Mouse (Mus musculus): ENCODE results near the gene Hspb7. TPM values are rescaled to one million over a fixed set of nuclear protein-coding genes. Genes with fewer than 3 reads are reported as not detected.

Hspb7 gene
- 100 to 1,000 TPM; 198 to 366 TPM for total RNA-seq (2021)
- long read RNA-seq, experiment 1, transcript Hspb7-201 (3 exons, 2,769 nt), result major isoform, 23 of 57 reads
- long read RNA-seq, experiment 1, partial matches to known transcripts, result 3 of 57 reads
- long read RNA-seq, experiment 1, other reads (novel, unspliced or antisense), result 31 of 57 reads
- long read RNA-seq, experiment 2, transcript Hspb7-201 (3 exons, 2,769 nt), result major isoform, 45 of 110 reads
- long read RNA-seq, experiment 2, partial matches to known transcripts, result 2 of 110 reads
- long read RNA-seq, experiment 2, other reads (novel, unspliced or antisense), result 63 of 110 reads

DNA sequence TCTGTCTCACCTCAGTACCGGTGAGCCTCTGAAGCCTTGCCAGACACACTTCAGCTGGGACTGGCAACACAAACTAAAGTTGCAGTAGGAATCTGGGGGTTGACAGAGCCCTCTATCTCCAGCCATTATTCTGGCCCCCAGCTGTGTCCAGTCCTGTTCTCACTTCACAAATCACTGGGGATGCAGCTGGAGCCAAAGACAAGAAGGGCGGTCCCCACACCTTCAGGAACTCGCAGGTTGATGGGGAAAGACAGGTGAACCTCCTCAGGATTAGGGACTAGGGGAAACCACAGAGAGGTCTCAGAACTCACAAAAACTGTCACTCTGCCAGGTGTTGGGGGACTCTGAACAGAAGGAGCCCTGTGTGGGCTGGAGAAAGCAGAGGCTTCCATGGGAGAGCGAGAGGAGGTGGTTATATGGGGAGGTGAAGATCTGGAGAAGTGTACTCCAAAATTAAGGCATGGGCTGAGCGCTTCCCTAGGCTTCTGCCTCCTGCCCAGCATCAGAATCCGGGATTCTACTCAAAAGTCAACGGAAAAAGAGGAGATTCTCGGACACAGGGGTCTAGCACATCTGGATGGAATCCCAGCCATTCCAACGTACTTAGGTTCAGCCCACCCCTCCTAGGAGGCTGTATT, at the start of gene Hspb7:
TSS of gene Hspb7 (plus strand) at position 588 of the 638 bp plus-strand sequence.
- intact Hi-C loops (cut with DNase I), result no loop called here
- DNase-seq, result no peak

DNA sequence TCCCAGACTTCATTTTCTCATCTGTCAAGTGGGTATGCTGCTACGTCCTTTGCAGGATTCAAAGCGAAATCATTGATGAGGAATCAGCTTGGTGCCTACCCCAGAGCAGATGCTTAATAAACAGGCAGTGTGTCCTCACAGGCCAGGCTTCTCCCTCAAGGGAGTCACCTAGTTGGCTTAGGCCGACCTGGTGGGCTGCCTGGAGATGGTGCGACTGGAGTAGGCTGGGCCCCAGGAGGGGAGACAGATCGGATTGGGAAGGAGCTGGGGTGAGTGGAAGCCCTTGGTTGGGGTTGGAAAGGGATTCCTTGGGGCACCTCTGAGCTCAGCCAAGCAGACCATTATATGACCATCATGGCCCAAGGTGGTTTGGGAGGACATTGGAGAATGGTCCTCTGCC, 48.2 kb upstream of the Hspb7 start:
- intact Hi-C loops (cut with DNase I), result no loop called here
- DNase-seq, result no peak

DNA sequence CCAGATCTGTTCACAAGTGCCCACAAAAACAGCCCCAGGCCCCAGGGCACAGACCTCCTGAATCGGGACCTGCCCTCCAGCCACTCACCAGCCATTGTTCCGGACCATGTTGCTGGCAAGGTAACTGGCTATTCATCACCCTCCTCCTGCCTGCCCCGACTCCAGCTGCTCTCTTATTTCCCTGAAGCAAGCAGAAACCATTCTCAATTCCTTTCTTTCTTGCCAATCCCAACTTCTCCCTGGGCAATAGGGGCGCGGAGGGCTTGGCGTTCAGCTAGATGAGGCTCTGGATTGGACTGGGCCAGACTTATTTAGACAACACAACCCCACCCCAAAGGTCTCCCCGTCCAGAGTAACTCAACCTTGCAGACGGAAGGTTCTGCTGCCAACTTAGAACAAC, 40.9 kb upstream of the Hspb7 start:
- no peak for DNase-seq
- intact Hi-C loops (cut with DNase I), result no loop called here

DNA sequence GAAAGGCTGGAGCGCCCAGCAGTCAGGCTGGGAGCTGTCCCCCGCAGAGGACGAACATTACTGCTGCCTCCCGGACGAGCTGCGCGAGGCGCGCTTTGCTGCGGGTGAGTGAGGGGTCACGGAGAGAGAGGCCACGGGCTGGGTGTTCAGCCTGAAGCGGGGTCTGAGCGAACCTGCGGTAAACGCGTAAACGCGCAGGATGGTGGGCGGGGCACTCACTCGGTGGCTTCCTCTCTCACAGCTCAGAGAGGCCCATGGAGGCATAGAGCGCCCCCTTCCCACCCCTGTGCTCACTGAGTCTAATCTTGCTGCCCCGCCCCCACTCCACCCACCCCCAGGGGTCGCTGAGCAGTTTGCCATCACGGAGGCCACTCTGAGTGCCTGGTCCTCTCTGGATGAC, 38.2 kb upstream of the Hspb7 start:
- intact Hi-C loops (cut with DNase I), result no loop called here
- no peak for DNase-seq

DNA sequence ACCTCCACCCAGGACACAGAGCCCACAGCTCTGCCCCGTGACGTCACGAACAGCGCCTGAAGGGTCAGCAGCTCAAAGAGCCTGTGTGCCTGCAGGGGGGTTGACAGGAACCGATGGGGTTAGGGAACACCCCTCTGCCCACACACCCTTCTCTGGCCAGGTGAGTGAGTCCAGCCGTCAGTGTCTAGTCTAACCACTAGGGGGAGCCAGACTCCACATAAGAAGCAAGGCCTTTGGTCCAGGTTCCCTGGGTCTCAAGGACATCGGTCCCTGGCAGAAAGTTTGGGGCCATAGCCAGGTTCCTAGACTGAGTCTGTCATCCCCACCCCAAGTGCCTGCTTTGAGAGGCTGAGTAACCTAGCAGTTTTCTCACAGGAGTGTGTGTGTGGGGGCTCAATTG, 35.3 kb upstream of the Hspb7 start:
- intact Hi-C loops (cut with DNase I), result loop anchor here (5.0 kb wide), 1 partner anchor 192 kb away; no protein-coding TSS in a partner anchor
- DNase-seq, result no peak

DNA sequence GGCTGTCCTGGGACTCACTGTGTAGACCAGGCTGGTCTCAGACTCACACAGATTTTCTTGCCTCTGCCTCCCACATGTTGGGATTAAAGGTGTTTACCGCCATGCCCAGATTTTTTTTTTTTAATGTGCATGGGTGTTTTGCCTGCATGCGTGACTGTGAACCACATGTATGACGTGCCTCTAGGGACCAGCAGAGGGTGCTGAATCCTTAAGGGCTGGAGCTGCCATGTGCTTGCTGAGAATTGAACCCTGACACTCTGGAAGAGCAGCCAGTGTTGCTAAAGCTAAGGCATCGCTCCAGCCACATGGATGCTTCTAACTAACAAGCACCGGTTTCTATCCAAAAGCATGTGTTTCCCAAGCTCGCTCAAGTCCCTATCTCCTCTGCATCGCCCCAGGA, 34.4 kb upstream of the Hspb7 start:
- no peak for DNase-seq
- intact Hi-C loops (cut with DNase I), result loop anchor here (5.0 kb wide), 1 partner anchor 191 kb away; no protein-coding TSS in a partner anchor

DNA sequence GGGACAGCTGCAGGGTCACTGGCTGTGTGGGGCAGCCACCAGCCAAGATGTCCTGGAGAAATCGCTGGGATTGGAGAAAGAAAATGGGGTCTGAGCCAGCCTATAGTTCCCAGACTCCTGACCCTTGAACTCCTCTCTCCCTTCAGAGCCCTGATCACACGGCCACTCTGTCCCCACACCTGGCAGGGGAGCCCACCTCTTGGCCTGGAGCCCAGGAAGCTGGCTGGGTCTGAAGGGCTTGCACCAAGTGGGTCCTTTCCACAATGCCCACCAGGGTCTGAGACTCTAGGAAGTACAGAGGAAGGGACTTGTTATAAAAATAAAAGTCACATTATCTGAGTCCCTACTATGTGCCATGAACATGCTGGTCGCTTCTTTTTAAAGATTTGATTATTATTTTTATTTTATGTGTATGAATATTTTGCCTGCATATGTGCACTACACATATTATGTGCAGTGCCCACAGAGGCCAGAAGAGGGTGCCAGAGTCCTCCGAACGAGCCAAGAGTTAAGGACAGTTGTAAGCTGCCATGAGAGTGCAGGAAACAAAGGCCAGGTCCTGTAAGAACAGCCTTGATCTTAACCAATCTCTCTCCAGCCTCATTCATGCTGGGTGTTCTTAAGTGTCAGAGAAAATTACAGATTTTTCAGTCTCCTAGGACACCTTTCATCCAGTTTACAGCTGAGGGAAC, 33.3 kb upstream of the Hspb7 start:
- DNase-seq, result peak; percentile 46 to 65

DNA sequence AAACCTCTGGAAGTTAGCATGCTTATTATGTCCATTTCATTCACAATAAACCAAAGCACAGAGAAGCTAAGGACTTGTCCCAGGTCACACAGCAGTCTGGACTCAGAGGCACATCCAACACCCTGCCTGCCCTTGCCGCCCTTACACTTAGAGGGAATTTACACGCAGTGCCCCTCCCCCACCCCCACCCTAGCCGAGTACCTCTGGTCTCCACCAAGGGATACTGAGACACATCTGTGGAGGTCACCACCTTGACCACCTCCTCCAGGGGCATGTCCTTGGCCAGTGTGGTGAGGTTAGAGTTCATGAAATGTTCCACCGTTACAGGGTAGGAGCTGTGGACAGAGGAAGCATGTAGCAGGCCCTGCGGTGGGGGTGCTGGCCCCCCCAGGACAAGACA, 32.6 kb upstream of the Hspb7 start:
- no peak for DNase-seq
- intact Hi-C loops (cut with DNase I), result loop anchor here (5.0 kb wide), 1 partner anchor 189 kb away; no protein-coding TSS in a partner anchor

More for the DNA sequence above, 33.3 kb upstream of the Hspb7 start:
- intact Hi-C loops (cut with DNase I), result loop anchor here (5.0 kb wide), 1 partner anchor 190 kb away; no protein-coding TSS in a partner anchor

DNA sequence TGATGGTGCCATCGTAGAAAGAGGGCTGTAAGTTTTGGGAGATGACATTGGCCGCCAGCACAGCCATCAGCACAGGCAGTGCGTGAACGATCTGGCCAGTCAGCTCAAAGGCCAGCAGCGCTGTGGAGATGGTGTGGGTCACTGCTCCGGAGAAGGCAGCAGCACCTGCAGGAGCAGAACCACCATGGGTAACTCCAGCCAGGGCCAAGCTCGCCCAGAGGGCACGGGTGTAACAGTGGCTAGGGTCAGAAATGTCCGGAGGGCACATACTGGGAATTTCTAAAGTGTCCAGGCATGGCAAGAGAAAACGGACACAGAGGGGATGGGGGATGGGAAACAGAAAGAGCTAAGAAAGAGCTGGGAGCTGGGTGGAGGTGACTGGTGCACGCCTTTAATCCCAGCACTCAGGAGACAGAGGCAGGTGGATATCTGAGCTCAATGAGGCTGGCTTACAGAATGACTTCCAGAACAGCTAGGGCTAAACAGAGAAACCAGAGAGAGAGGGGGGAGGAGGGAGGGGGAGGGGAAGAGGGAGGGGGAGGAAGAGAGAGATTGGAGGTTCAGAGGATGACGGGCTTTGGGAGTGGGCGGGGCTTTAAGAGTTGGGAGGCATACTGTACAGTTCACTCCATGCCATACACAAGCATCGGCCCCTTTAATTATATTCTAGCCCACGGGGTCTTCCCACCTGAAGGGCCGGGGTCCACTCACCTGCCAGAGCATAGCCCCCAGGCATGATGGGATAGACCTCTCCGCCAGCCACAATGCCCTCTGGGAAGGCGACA, 31.0 kb upstream of the Hspb7 start:
- intact Hi-C loops (cut with DNase I), result loop anchor here (5.0 kb wide), 1 partner anchor 188 kb away; no protein-coding TSS in a partner anchor

DNA sequence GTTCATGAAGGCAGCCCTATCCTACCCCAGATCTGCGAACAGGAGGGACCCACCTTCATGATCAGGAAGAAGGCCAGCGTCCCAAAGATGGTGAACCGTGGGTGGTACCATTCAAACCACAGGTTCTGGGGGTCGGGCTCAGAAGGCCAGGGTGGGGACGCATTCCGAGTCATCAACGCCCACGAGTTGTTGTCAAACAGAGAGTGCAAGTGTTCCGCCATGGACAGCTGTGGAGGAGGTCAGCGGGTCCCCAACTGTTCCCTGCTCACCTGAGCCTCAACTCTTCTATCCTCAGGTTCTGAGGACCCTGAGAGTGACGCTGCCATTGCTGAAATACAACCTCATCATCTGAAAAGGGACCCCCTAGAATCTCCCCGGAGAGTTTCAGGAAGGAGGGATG, 29.3 kb upstream of the Hspb7 start:
- DNase-seq, result no peak
- intact Hi-C loops (cut with DNase I), result no loop called here

More for the DNA sequence above, 31.0 kb upstream of the Hspb7 start:
- no peak for DNase-seq

DNA sequence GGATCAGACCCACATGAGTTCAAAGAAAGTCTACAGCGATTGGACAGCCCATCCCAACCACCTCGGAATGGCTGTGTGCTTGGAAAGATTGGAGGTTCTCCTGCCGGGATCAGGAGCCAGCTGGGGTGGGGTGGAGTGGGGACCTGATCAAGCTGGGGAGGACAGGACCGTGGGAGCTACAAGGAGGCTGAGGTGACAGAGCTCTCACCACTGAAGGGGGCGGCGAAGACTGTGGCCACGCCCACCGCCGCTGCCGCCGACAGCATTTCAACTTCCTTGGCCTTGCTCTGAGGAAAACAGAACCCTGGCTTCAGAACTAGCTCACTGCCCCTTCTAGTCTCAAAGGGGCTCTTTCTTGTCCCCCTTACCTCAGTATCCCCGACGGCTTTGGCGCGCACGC, 25.8 kb upstream of the Hspb7 start:
- intact Hi-C loops (cut with DNase I), result no loop called here
- DNase-seq, result no peak

DNA sequence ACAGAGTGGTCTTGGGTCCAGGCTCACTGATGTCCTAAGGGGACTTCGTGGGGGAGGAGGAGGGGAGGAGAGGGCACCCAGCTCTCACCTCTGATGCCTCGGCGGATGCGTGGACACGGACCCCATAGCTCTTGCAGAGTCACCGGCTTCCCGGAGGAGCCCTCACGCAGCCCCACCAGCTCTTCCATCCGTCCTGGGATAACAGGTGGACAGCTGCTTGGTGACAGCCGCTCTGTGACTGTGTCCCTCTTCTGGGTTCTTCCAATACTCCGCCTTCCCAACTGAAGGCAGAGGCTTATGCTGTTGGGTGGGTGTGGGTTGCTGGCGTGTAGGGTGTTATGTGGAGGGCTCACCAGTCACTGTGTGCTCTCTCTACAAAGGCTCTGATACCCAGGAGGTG, 22.7 kb upstream of the Hspb7 start:
- intact Hi-C loops (cut with DNase I), result no loop called here
- DNase-seq, result no peak

DNA sequence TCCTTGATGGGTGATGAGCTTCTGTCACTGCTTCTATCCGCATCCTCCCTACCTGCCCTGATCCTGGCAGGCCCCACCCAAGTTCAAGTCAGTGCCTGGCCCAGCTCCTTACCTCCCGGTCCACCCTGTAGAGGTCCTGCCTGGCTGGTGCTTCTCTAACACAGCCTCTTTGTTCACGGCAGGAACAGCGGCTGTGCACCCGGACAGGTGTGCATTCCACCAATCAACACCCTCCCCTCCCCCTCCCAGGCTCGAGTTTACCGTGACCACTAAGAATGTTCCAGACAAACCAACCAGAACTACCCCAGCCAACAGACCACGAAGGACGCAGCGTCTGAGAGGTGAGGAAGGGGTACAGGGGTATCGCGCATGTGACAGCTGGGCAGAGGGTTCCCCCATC, 22.0 kb upstream of the Hspb7 start, which contains the start of gene Clcnka:
TSS of gene Clcnka (minus strand) at position 180 of the 400 bp plus-strand sequence.
- intact Hi-C loops (cut with DNase I), result no loop called here

DNA sequence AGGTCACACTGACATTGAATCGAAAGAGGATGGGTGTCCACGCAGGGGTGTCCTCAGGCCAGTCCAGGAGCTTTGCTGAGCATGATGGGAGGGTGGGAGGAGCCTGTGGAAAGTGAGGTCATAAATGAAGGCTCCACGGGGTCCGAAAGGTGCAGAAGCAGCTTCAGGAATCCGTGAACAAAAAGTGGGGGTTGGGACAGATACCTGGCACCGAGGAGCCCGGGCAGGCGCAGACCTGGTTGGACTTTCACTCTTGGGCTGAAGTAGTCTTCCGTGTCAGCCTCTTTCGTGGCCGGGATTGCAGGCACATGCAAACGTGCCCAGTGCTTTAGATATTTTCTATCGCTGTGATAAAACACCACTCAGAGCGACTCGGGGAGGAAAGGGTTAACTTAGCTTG, 20.4 kb upstream of the Hspb7 start:
- intact Hi-C loops (cut with DNase I), result loop anchor here (5.0 kb wide), 1 partner anchor 162 kb away; no protein-coding TSS in a partner anchor
- no peak for DNase-seq

More for the DNA sequence above, 22.0 kb upstream of the Hspb7 start, which contains the start of gene Clcnka:
- DNase-seq, result no peak

DNA sequence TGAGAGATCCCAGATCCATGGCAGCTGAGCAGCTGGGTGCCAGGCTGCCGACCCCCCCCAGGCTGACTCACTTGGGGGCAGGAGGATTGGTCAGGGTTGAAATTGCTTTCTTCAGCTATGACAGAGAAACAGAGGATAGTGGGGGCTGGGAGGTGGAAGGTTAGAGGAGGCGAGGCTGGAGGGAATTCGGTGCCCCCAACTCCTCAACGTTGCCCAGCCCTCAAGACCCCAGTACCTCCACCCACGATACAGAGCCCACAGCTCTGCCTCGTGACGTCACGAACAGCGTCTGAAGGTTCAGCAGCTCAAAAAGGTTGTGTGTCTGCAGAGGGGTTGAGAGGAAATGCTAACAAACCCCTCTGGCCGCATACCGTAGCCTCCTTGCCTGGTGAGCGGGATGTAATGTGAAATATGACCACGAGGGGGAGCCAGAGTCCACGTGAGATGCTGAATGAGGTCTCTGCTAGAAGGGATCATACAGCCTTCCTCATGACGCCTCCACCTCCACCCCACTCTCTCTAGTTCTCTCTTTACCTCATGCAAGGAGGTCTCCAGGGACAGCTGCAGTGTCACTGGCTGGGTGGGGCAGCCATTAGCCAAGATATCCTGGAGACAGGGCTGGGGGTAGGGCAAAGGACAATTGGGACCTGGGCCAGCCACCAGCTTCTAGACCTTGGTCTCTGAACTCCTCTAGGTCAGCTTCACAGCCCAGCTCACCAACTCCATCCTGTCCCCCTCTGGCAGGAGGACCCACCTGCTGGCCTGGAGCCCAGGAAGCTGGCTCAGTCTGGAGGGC, 15.9 kb upstream of the Hspb7 start:
- intact Hi-C loops (cut with DNase I), result loop anchor here (2.0 to 5.0 kb wide), 3 partner anchors 26 to 170 kb away; no protein-coding TSS in a partner anchor
- peak; percentile 81 to 86 for DNase-seq

DNA sequence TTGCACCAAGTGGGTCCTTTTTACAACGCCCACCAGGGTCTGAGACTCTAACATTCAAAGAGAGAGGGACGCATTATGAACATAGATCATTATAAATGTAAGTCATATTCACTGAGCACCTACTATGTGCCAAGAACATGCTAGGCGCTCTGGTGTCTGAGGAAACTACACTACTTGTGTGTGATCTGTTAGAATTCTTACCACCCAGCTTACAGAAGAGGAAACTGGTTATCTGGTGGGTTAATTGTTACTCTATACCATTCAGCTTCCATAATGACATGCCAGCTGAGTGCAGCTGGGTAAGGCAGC, 15.3 kb upstream of the Hspb7 start:
- no peak for DNase-seq
- intact Hi-C loops (cut with DNase I), result loop anchor here (2.0 kb wide), 2 partner anchors 26 to 170 kb away; no protein-coding TSS in a partner anchor

DNA sequence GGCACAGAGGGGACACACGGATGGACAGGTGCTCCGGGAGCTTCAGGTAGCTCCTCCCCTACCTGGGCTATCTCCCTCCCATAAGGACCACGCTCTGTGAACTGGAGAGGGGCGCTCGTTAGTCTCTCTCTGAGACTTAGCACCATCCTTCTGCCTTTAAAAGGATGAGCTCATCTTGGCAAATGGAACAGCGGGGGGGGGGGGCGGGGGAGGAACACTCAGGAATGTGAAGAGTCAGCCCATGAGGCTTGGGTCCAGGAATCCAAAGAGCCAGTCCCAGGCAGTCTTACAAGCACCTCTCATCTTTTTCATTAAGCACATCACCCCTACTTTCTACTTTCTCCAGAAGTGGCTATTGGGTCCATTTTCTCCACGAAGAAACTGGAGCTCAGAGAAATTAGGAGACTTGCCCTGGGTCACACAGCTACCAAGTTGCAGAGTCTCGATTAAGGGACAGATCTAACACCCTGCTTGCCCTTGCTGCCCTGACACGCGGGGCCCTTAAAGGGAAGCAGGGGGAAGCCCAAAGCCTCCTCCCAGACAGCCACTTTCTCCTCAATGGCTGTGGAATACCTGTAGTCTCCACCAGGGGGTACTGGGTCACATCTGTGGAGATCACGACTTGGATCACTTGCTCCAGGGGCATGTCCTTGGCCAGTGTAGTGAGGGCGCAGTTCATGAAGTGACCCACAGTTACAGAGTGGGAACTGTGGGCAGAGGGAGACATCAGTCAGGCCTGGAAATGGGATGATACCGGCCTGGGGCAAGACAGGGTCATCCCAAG, 13.9 kb upstream of the Hspb7 start:
- intact Hi-C loops (cut with DNase I), result no loop called here
- peak; percentile 37 to 50 for DNase-seq

DNA sequence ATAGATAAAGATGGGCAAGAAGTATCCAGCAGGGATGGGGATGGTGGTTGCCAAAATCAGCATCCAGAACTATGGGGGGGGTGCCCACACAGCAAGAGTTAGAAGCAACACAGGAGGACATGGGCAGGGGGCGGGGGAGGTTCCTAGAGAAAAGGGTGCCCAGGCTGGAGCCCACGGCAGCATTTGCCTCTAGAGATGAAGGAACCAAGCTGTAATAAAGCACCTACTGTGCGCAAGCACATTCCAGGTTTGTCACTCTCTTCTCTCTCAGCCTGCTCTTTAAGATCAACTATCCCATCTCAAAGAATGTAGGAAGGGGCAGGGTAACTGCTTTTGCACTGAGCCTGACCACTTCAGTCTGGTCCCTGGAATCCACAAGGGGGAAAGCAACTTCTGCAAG, 12.0 kb upstream of the Hspb7 start:
- intact Hi-C loops (cut with DNase I), result no loop called here

More for the DNA sequence above, 12.0 kb upstream of the Hspb7 start:
- no peak for DNase-seq
